Mouse (Mus musculus): ENCODE results near the gene Slc38a1. TPM values are rescaled to one million over a fixed set of nuclear protein-coding genes. Genes with fewer than 3 reads are reported as not detected.

Slc38a1 gene
- total and polyA plus RNA-seq, 3 experiments: 22.5 to 79.0 (median 39.4) TPM

DNA sequence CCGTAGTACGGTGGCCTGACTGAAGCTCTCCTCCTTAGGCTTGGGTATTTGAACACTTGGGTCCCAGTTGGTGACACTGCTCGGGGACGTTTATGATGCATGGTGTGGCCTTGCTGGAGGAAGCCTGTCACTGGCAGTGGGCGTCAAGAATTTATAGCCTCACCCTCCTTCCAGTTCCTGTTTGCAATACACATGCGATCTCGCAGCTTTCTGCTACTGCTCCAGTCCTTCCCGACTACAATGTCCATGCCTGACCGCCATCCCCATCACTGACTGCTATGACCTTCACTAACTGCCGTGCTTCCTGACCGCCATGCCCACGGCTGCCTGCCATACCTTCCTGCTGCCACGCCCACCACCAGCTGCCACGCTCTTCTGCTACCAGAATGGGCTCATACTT, 12.8 kb upstream of the Slc38a1 start:
- H3K36me3 ChIP-seq (replicated peaks in 1 of 2; ENCODE audit: control insufficient read depth in 1 of 2, insufficient read depth in 1 of 2, low read length in 1 of 2): no peaks in the 10 kb centered on the region
- no peaks in the 10 kb centered on the region for H3K9me3 ChIP-seq (replicated peaks; ENCODE audit: low read length)
- peaks cover 5 to 15% of the 10 kb centered on the region in 2 experiments for H3K4me1 ChIP-seq (ENCODE audit: control insufficient read depth in 1 of 2, insufficient read depth in 2 of 2)
- no peak for DNase-seq (ENCODE audit: extremely low read depth)
- no peaks in the 10 kb centered on the region for H3K27me3 ChIP-seq (replicated peaks)
- no peak overlapping the region for H3K9ac ChIP-seq (ENCODE audit: insufficient read depth, low read depth)
- H3K4me3 ChIP-seq (replicated peaks in 1 of 3; ENCODE audit: low read depth in 2 of 3, low read length in 2 of 3, poor library complexity in 1 of 3): no peak overlapping the region
- TF ChIP-seq USF1 (IDR thresholded peaks at IDR 0.05; ENCODE audit: low read depth, low read length) (no peak), ZMIZ1 (IDR thresholded peaks at IDR 0.05; ENCODE audit: low read depth, low read length) (no peak), NELFE (IDR thresholded peaks at IDR 0.05; ENCODE audit: low read depth, low read length) (no peak), POLR2AphosphoS2 (IDR thresholded peaks at IDR 0.05; ENCODE audit: low read depth, low read length) (no peak), POLR2A (IDR thresholded peaks at IDR 0.05; ENCODE audit: low read depth, low read length) (no peak), HCFC1 (IDR thresholded peaks at IDR 0.05; ENCODE audit: low read depth, low read length) (no peak), ZNF384 (IDR thresholded peaks at IDR 0.05; ENCODE audit: low read depth, low read length) (no peak), NRF1 (IDR thresholded peaks at IDR 0.05; ENCODE audit: low read depth, low read length) (no peak), ELF1 (IDR thresholded peaks at IDR 0.05; ENCODE audit: low read depth, low read length) (no peak), MAX (IDR thresholded peaks at IDR 0.05; ENCODE audit: low read length) (no peak)
- dilution Hi-C loops (cut with MboI; ENCODE audit: extremely low pct_ligation_motif_present, extremely low pct_unique_long_range_greater_than_20kb, low sequenced_read_pairs) (no loop called here), in situ Hi-C loops (cut with MboI; ENCODE audit: low pct_ligation_motif_present, low pct_unique_long_range_greater_than_20kb, low sequenced_read_pairs) (no loop called here)
- H3K27ac ChIP-seq (ENCODE audit: insufficient read depth, low read depth): no peak overlapping the region
- no peak overlapping the region for H3K4me2 ChIP-seq (ENCODE audit: insufficient read depth, low read depth, poor library complexity, severe bottlenecking)
- H3K79me2 ChIP-seq (replicated peaks; ENCODE audit: control insufficient read depth, extremely low read depth, insufficient read depth, poor library complexity, severe bottlenecking): no peaks in the 10 kb centered on the region

DNA sequence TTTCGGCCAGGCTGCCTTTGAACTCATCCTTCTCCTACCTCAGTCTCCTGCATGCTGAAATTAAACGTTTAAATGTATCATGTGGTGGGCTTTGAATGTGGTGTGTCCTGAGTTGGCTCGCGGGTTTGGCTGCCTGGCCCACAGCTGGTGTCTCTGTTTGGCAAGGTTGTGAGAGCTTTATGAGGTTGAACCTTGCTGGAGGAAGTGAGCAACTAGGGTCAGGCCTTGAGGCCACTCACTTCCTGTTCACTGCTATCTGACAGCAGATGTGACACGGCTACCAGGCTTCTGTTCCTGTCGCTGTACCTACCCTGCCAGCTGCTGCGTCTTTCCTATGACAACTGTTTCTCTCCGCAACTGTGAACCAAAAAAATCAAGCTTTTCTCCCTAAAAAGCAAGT, 12.0 kb upstream of the Slc38a1 start:
- dilution Hi-C loops (cut with MboI; ENCODE audit: extremely low pct_ligation_motif_present, extremely low pct_unique_long_range_greater_than_20kb, low sequenced_read_pairs): no loop called here
- peak overlapping the region in 1 of 3 experiments; percentile 6 for H3K4me3 ChIP-seq (replicated peaks in 1 of 3; ENCODE audit: low read depth in 2 of 3, low read length in 2 of 3, poor library complexity in 1 of 3)
- no peaks in the 10 kb centered on the region for H3K27me3 ChIP-seq (replicated peaks)
- H3K9ac ChIP-seq (ENCODE audit: insufficient read depth, low read depth): no peak overlapping the region
- peak; percentile 83 for DNase-seq (ENCODE audit: extremely low read depth)
- peaks cover 5 to 15% of the 10 kb centered on the region in 2 experiments for H3K4me1 ChIP-seq (ENCODE audit: control insufficient read depth in 1 of 2, insufficient read depth in 2 of 2)
- no peak overlapping the region; the same call in 1 of the 2 replicates for H3K27ac ChIP-seq (ENCODE audit: insufficient read depth, low read depth)
- H3K9me3 ChIP-seq (replicated peaks; ENCODE audit: low read length): no peaks in the 10 kb centered on the region
- no peaks in the 10 kb centered on the region for H3K36me3 ChIP-seq (replicated peaks in 1 of 2; ENCODE audit: control insufficient read depth in 1 of 2, insufficient read depth in 1 of 2, low read length in 1 of 2)
- in situ Hi-C loops (cut with MboI; ENCODE audit: low pct_ligation_motif_present, low pct_unique_long_range_greater_than_20kb, low sequenced_read_pairs): no loop called here
- no peaks in the 10 kb centered on the region for H3K79me2 ChIP-seq (replicated peaks; ENCODE audit: control insufficient read depth, extremely low read depth, insufficient read depth, poor library complexity, severe bottlenecking)
- H3K4me2 ChIP-seq (ENCODE audit: insufficient read depth, low read depth, poor library complexity, severe bottlenecking): peak overlapping the region; percentile 37; the same call in 1 of the 2 replicates
- TF ChIP-seq ZNF384 (IDR thresholded peaks at IDR 0.05; ENCODE audit: low read depth, low read length) (no peak), MAX (IDR thresholded peaks at IDR 0.05; ENCODE audit: low read length) (0 out of 2 replicates have a peak, but pooled peaks have one; percentile 34), PAX5 (IDR thresholded peaks at IDR 0.05; ENCODE audit: low read length) (no peak), MAZ (IDR thresholded peaks at IDR 0.05; ENCODE audit: low read depth, low read length) (no peak), KAT2A (IDR thresholded peaks at IDR 0.05; ENCODE audit: insufficient replicate concordance, low read length) (no peak), RAD21 (IDR thresholded peaks at IDR 0.05; ENCODE audit: low read depth, low read length) (no peak), ETS1 (conservative IDR thresholded peaks at IDR 0.05; ENCODE audit: low read depth, low read length) (0 out of 2 replicates have a peak, but pooled peaks have one; percentile 35), IRF4 (IDR thresholded peaks at IDR 0.05; ENCODE audit: low read depth, low read length) (peak; percentile 71; the same call in 1 of the 2 replicates), GABPA (IDR thresholded peaks at IDR 0.05; ENCODE audit: insufficient replicate concordance, low read depth, low read length) (no peak), UBTF (IDR thresholded peaks at IDR 0.05; ENCODE audit: low read depth, low read length) (no peak), JUND (conservative IDR thresholded peaks at IDR 0.05; ENCODE audit: low read depth, low read length) (no peak), NELFE (IDR thresholded peaks at IDR 0.05; ENCODE audit: low read depth, low read length) (peak; percentile 21; the same call in 1 of the 2 replicates), CHD2 (IDR thresholded peaks at IDR 0.05; ENCODE audit: low read length) (no peak), CTCF (conservative IDR thresholded peaks at IDR 0.05 in 1 of 2, IDR thresholded peaks at IDR 0.05 in 1 of 2; ENCODE audit: low read depth in 2 of 2, low read length in 2 of 2) (no peak), ZC3H11A (IDR thresholded peaks at IDR 0.05; ENCODE audit: low read depth, low read length) (no peak), MEF2A (IDR thresholded peaks at IDR 0.05; ENCODE audit: borderline replicate concordance, low read depth, low read length) (0 out of 2 replicates have a peak, but pooled peaks have one; percentile 49), CHD1 (IDR thresholded peaks at IDR 0.05; ENCODE audit: low read depth, low read length) (peak; percentile 81; the same call in 1 of the 2 replicates), MYC (IDR thresholded peaks at IDR 0.05; ENCODE audit: low read depth, low read length) (peak; percentile 59), TBP (conservative IDR thresholded peaks at IDR 0.05; ENCODE audit: low read depth, low read length) (peak; percentile 81), MAFK (IDR thresholded peaks at IDR 0.05; ENCODE audit: insufficient replicate concordance, low read length) (no peak), HCFC1 (IDR thresholded peaks at IDR 0.05; ENCODE audit: low read depth, low read length) (peak; percentile 70), NRF1 (IDR thresholded peaks at IDR 0.05; ENCODE audit: low read depth, low read length) (no peak), ZKSCAN1 (IDR thresholded peaks at IDR 0.05; ENCODE audit: borderline replicate concordance, low read depth, low read length) (no peak), USF1 (IDR thresholded peaks at IDR 0.05; ENCODE audit: low read depth, low read length) (no peak), SMC3 (IDR thresholded peaks at IDR 0.05; ENCODE audit: low read depth, low read length) (no peak), MXI1 (IDR thresholded peaks at IDR 0.05; ENCODE audit: low read depth, low read length) (no peak), E2F4 (IDR thresholded peaks at IDR 0.05; ENCODE audit: insufficient replicate concordance, low read depth, low read length) (no peak), TCF12 (IDR thresholded peaks at IDR 0.05; ENCODE audit: low read depth, low read length) (peak; percentile 92)

All from CH12.LX (cell line).